Mouse (Mus musculus): Measurements from ENCODE around the gene Nos1ap.

Nos1ap gene

GRCm38 (mm10) chr1:170538481-170539061, 51.1 kb downstream of the Nos1ap start:
- no peak for DNase-seq

- no peak for DNase-seq
Observed at GRCm38 (mm10) chr1:170536344-170536743, 53.3 kb downstream of the Nos1ap start.

- DNase-seq, result no peak
Observed at GRCm38 (mm10) chr1:170535221-170535620, 54.4 kb downstream of the Nos1ap start.

- no peak for DNase-seq
Observed at GRCm38 (mm10) chr1:170531286-170531685, 58.4 kb downstream of the Nos1ap start.

- no peak for DNase-seq
Observed at GRCm38 (mm10) chr1:170530456-170530855, 59.2 kb downstream of the Nos1ap start.

- no peak for DNase-seq
Observed at GRCm38 (mm10) chr1:170522891-170523290, 66.8 kb downstream of the Nos1ap start.

- no peak for DNase-seq
Observed at GRCm38 (mm10) chr1:170521520-170522205, 68.0 kb downstream of the Nos1ap start.

- DNase-seq, result no peak
Observed at GRCm38 (mm10) chr1:170520206-170520605, 69.5 kb downstream of the Nos1ap start.

GRCm38 (mm10) chr1:170519631-170520030, 70.0 kb downstream of the Nos1ap start:
- DNase-seq, result no peak

- DNase-seq, result no peak
Observed at GRCm38 (mm10) chr1:170516182-170516581, 73.5 kb downstream of the Nos1ap start.

- no peak for DNase-seq
Observed at GRCm38 (mm10) chr1:170515455-170515854, 74.2 kb downstream of the Nos1ap start.

GRCm38 (mm10) chr1:170514226-170514625, 75.4 kb downstream of the Nos1ap start:
- DNase-seq, result no peak

GRCm38 (mm10) chr1:170512429-170513097, 77.1 kb downstream of the Nos1ap start:
- DNase-seq, result no peak

GRCm38 (mm10) chr1:170510595-170511240, 78.9 kb downstream of the Nos1ap start:
- DNase-seq, result no peak

GRCm38 (mm10) chr1:170506309-170506708, 83.4 kb downstream of the Nos1ap start:
- no peak for DNase-seq

GRCm38 (mm10) chr1:170505107-170505506, 84.6 kb downstream of the Nos1ap start:
- DNase-seq, result no peak

- DNase-seq, result no peak
Observed at GRCm38 (mm10) chr1:170504378-170504777, 85.3 kb downstream of the Nos1ap start.

- no peak for DNase-seq
Observed at GRCm38 (mm10) chr1:170503277-170503739, 86.4 kb downstream of the Nos1ap start.

- DNase-seq, result no peak
Observed at GRCm38 (mm10) chr1:170502491-170503276, 87.0 kb downstream of the Nos1ap start.

GRCm38 (mm10) chr1:170501970-170502369, 87.7 kb downstream of the Nos1ap start:
- DNase-seq, result no peak

- no peak for DNase-seq
Observed at GRCm38 (mm10) chr1:170501556-170501955, 88.1 kb downstream of the Nos1ap start.

- DNase-seq, result no peak
Observed at GRCm38 (mm10) chr1:170499891-170500290, 89.8 kb downstream of the Nos1ap start.

- no peak for DNase-seq
Observed at GRCm38 (mm10) chr1:170499466-170499865, 90.2 kb downstream of the Nos1ap start.

All from thymus, postnatal 4 days (tissue).